Mouse (Mus musculus): Measurements from ENCODE around the gene Dlgap4. TPM values are rescaled to one million over a fixed set of nuclear protein-coding genes. Genes with fewer than 3 reads are reported as not detected.

Dlgap4 gene
- polyA plus RNA-seq, 1 experiment, result 205 TPM

- TF ChIP-seq POLR2A (IDR thresholded peaks at IDR 0.05; ENCODE audit: extremely low read depth, insufficient read depth, low read length), result 0 out of 2 replicates have a peak, but pooled peaks have one; percentile 46
- TF ChIP-seq CTCF (IDR thresholded peaks at IDR 0.05; ENCODE audit: extremely low read depth, insufficient read depth, low read length), result no peak
- Histone ChIP-seq H3K4me3 (ENCODE audit: insufficient read depth, low read length) (no peak overlapping the region), H3K4me1 (ENCODE audit: control insufficient read depth, insufficient read depth, low read length) (peaks cover 11% of the 10 kb centered on the region), H3K27ac (ENCODE audit: insufficient read depth, low read length) (0 out of 2 replicates have a peak overlapping the region, but pooled peaks have one; percentile 30)
Observed at GRCm38 (mm10) chr2:156732109-156732508, 118.6 kb downstream of the Dlgap4 start.

GRCm38 (mm10) chr2:156735761-156736335 lies 122.3 kb downstream of the Dlgap4 start:
- H3K27ac ChIP-seq (ENCODE audit: insufficient read depth, low read length), result no peak overlapping the region
- no peak overlapping the region for H3K4me3 ChIP-seq (ENCODE audit: insufficient read depth, low read length)
- H3K4me1 ChIP-seq (ENCODE audit: control insufficient read depth, insufficient read depth, low read length), result peaks cover 19% of the 10 kb centered on the region
- TF ChIP-seq POLR2A (IDR thresholded peaks at IDR 0.05; ENCODE audit: extremely low read depth, insufficient read depth, low read length), result no peak
- no peak for TF ChIP-seq CTCF (IDR thresholded peaks at IDR 0.05; ENCODE audit: extremely low read depth, insufficient read depth, low read length)

GRCm38 (mm10) chr2:156736846-156737245 lies 123.3 kb downstream of the Dlgap4 start:
- no peak overlapping the region for H3K27ac ChIP-seq (ENCODE audit: insufficient read depth, low read length)
- H3K4me1 ChIP-seq (ENCODE audit: control insufficient read depth, insufficient read depth, low read length), result peaks cover 26% of the 10 kb centered on the region
- H3K4me3 ChIP-seq (ENCODE audit: insufficient read depth, low read length), result no peak overlapping the region
- no peak for TF ChIP-seq POLR2A (IDR thresholded peaks at IDR 0.05; ENCODE audit: extremely low read depth, insufficient read depth, low read length)
- no peak for TF ChIP-seq CTCF (IDR thresholded peaks at IDR 0.05; ENCODE audit: extremely low read depth, insufficient read depth, low read length)

GRCm38 (mm10) chr2:156737976-156738375 lies 124.5 kb downstream of the Dlgap4 start:
- peaks cover 26% of the 10 kb centered on the region for H3K4me1 ChIP-seq (ENCODE audit: control insufficient read depth, insufficient read depth, low read length)
- no peak overlapping the region for H3K4me3 ChIP-seq (ENCODE audit: insufficient read depth, low read length)

GRCm38 (mm10) chr2:156741265-156741664 lies 127.8 kb downstream of the Dlgap4 start:
- H3K4me3 ChIP-seq (ENCODE audit: insufficient read depth, low read length), result no peak overlapping the region
- peaks cover 22% of the 10 kb centered on the region for H3K4me1 ChIP-seq (ENCODE audit: control insufficient read depth, insufficient read depth, low read length)
- no peak overlapping the region for H3K27ac ChIP-seq (ENCODE audit: insufficient read depth, low read length)
- TF ChIP-seq CTCF (IDR thresholded peaks at IDR 0.05; ENCODE audit: extremely low read depth, insufficient read depth, low read length) (no peak), POLR2A (IDR thresholded peaks at IDR 0.05; ENCODE audit: extremely low read depth, insufficient read depth, low read length) (no peak)

More at GRCm38 (mm10) chr2:156737976-156738375, 124.5 kb downstream of the Dlgap4 start:
- TF ChIP-seq CTCF (IDR thresholded peaks at IDR 0.05; ENCODE audit: extremely low read depth, insufficient read depth, low read length) (no peak), POLR2A (IDR thresholded peaks at IDR 0.05; ENCODE audit: extremely low read depth, insufficient read depth, low read length) (no peak)
- H3K27ac ChIP-seq (ENCODE audit: insufficient read depth, low read length), result no peak overlapping the region

GRCm38 (mm10) chr2:156741998-156742397 lies 128.5 kb downstream of the Dlgap4 start:
- H3K27ac ChIP-seq (ENCODE audit: insufficient read depth, low read length), result no peak overlapping the region
- no peak overlapping the region for H3K4me3 ChIP-seq (ENCODE audit: insufficient read depth, low read length)
- peaks cover 21% of the 10 kb centered on the region for H3K4me1 ChIP-seq (ENCODE audit: control insufficient read depth, insufficient read depth, low read length)
- TF ChIP-seq POLR2A (IDR thresholded peaks at IDR 0.05; ENCODE audit: extremely low read depth, insufficient read depth, low read length) (no peak), CTCF (IDR thresholded peaks at IDR 0.05; ENCODE audit: extremely low read depth, insufficient read depth, low read length) (no peak)

GRCm38 (mm10) chr2:156743248-156743647 lies 129.7 kb downstream of the Dlgap4 start:
- Histone ChIP-seq H3K4me1 (ENCODE audit: control insufficient read depth, insufficient read depth, low read length) (peaks cover 21% of the 10 kb centered on the region), H3K4me3 (ENCODE audit: insufficient read depth, low read length) (no peak overlapping the region), H3K27ac (ENCODE audit: insufficient read depth, low read length) (no peak overlapping the region)
- TF ChIP-seq CTCF (IDR thresholded peaks at IDR 0.05; ENCODE audit: extremely low read depth, insufficient read depth, low read length) (no peak), POLR2A (IDR thresholded peaks at IDR 0.05; ENCODE audit: extremely low read depth, insufficient read depth, low read length) (no peak)

- no peak for TF ChIP-seq POLR2A (IDR thresholded peaks at IDR 0.05; ENCODE audit: extremely low read depth, insufficient read depth, low read length)
- TF ChIP-seq CTCF (IDR thresholded peaks at IDR 0.05; ENCODE audit: extremely low read depth, insufficient read depth, low read length), result no peak
- Histone ChIP-seq H3K4me3 (ENCODE audit: insufficient read depth, low read length) (no peak overlapping the region), H3K27ac (ENCODE audit: insufficient read depth, low read length) (no peak overlapping the region), H3K4me1 (ENCODE audit: control insufficient read depth, insufficient read depth, low read length) (peaks cover 19% of the 10 kb centered on the region)
Observed at GRCm38 (mm10) chr2:156744414-156744813, 130.9 kb downstream of the Dlgap4 start.

- no peak for TF ChIP-seq POLR2A (IDR thresholded peaks at IDR 0.05; ENCODE audit: extremely low read depth, insufficient read depth, low read length)
- TF ChIP-seq CTCF (IDR thresholded peaks at IDR 0.05; ENCODE audit: extremely low read depth, insufficient read depth, low read length), result no peak
- H3K4me1 ChIP-seq (ENCODE audit: control insufficient read depth, insufficient read depth, low read length), result peaks cover 3% of the 10 kb centered on the region; the same call in 1 of the 2 replicates
- H3K27ac ChIP-seq (ENCODE audit: insufficient read depth, low read length), result no peak overlapping the region
- H3K4me3 ChIP-seq (ENCODE audit: insufficient read depth, low read length), result no peak overlapping the region
Observed at GRCm38 (mm10) chr2:156747315-156747714, 133.8 kb downstream of the Dlgap4 start.

GRCm38 (mm10) chr2:156749687-156750086 lies 136.2 kb downstream of the Dlgap4 start:
- Histone ChIP-seq H3K4me3 (ENCODE audit: insufficient read depth, low read length) (no peak overlapping the region), H3K27ac (ENCODE audit: insufficient read depth, low read length) (no peak overlapping the region), H3K4me1 (ENCODE audit: control insufficient read depth, insufficient read depth, low read length) (no peaks in the 10 kb centered on the region)
- TF ChIP-seq CTCF (IDR thresholded peaks at IDR 0.05; ENCODE audit: extremely low read depth, insufficient read depth, low read length), result no peak
- TF ChIP-seq POLR2A (IDR thresholded peaks at IDR 0.05; ENCODE audit: extremely low read depth, insufficient read depth, low read length), result no peak
